Mouse (Mus musculus) heart, postnatal 0 days (tissue): ENCODE data around the gene Pigk.

ENCODE experiments used
- CTCF ChIP-seq: IDR thresholded peaks from 2 replicates; pipeline ENCODE4 v1.5.1; 2016; ENCODE audit warnings: antibody characterized with exemption, control low read depth, low read depth
- EP300 ChIP-seq: IDR thresholded peaks from 2 replicates; pipeline ENCODE4 v1.6.1; 2016; ENCODE audit warnings: antibody characterized with exemption, low read depth

DNA sequence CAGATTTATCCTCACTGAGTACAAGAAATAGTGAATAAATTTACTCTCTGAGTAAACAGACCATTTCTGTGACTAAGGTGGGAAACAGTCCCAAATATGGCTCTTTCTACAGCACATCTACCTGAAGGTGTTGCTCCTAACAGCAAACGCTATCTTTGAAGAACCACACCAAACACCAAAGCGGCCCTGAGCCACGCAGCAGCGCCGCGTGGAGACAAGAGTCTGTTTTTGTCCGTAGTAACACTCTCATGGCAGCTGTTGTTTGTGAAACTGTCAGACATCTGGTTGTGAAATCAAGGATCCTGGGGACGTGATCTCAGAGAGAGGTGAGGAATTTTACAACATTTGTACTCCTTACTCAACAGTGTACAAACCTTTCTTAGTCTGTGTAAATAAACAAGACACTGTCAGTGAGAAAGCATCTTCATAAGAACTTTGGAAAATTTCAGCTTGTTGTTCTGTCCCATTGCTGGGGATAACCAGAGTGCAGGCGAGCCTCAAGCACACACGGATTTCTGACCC lies 248.0 kb downstream of the Pigk start:
- TF ChIP-seq CTCF (no peak), EP300 (no peak)
